Mouse (Mus musculus): Measurements from ENCODE around the gene Hist1h2af. TPM values are rescaled to one million over a fixed set of nuclear protein-coding genes. Genes with fewer than 3 reads are reported as not detected.
A peak's percentile ranks its signal among the peaks of the same experiment; 100 is the strongest.
"Not testable (repeated sequence)": the region's sequence is repeated elsewhere in the genome, so short reads cannot be mapped to it uniquely, and the experiment has no call there.

Hist1h2af gene
- polyA plus RNA-seq, 1 experiment from 2014 or later = 2.3 TPM

DNA sequence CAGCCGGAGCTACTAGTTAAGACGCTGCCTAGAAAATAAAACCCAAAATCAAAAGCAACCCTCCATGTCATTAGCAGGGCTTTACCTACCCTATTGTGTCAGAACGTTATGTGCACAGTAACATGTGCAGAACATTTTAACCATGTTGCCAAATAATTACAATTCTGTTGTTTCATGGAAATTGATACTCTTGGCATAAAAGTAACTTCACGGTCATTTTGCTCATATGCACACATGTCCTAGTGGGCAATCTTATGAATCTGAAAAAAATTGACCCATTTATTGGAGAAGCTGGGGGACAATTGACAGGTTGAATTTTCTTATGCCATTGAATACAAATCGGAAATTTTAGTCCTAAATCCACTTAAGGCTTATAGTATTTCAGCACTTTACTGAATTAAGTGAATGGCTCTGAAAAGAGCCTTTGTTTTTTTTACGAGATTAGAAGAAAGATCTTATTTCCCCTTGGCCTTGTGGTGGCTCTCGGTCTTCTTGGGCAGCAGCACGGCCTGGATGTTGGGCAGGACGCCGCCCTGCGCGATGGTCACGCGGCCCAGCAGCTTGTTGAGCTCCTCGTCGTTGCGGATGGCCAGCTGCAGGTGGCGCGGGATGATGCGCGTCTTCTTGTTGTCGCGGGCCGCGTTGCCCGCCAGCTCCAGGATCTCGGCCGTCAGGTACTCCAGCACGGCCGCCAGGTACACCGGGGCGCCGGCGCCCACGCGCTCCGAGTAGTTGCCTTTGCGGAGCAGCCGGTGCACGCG, 36.7 kb downstream of the Hist1h2af start:
- Histone ChIP-seq H3K27ac (ENCODE audit: low read depth, low read length) (peak overlapping the region; percentile 96), H3K4me2 (peak overlapping the region; percentile 75), H3K4me3 (ENCODE audit: low read depth, low read length) (peak overlapping the region; percentile 51), H3K9ac (ENCODE audit: low read depth, low read length) (peak overlapping the region; percentile 62)
- peak; percentile 5; the same call in 1 of the 2 replicates for ATAC-seq (replicated peaks; ENCODE audit: insufficient number of reproducible peaks, low FRiP score, low TSS enrichment)
- not testable (repeated sequence) for H3K27me3 ChIP-seq (ENCODE audit: control insufficient read depth, insufficient read depth, low read length); H3K9me3 ChIP-seq (replicated peaks; ENCODE audit: control insufficient read depth, low read length); H3K36me3 ChIP-seq (ENCODE audit: control insufficient read depth, insufficient read depth, low read length); H3K4me1 ChIP-seq (ENCODE audit: control insufficient read depth, insufficient read depth, low read length)
- 4% methylated on average over 23 of the region's 41 CpGs for WGBS (ENCODE audit: insufficient replicate concordance)

- 0% methylated on average over 18 of the region's 18 CpGs for WGBS (ENCODE audit: insufficient replicate concordance)
These were observed 37.4 kb downstream of the Hist1h2af start, which contains the start of the genes Hist1h2ae and Hist1h2bg for GRCm38 (mm10) chr13:23571022-23571503. TSS of gene Hist1h2ae (minus strand) at chr13:23571220. TSS of gene Hist1h2bg (plus strand) at chr13:23571396.

DNA sequence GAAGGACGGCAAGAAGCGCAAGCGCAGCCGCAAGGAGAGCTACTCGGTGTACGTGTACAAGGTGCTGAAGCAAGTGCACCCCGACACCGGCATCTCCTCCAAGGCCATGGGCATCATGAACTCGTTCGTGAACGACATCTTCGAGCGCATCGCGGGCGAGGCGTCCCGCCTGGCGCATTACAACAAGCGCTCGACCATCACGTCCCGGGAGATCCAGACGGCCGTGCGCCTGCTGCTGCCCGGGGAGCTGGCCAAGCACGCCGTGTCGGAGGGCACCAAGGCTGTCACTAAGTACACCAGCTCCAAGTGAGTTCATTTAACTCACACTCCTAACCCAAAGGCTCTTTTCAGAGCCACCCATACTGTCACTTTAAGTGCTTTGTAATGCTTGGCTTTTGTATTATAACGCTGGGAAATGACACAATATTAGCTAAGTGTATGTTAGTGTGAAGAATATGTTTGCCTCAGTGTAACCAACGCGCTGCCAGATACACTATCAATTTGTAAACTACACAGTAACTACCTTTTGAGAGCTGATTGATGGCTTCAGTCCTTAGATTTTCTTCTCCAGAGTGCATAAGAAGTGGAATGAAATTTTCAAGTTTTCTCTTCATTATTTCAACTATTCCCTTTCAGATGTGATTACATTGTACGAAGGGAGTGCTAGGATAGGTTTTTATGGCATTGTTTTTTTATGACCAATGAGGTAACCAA, 38.0 kb downstream of the Hist1h2af start:
- H3K4me3 ChIP-seq (ENCODE audit: low read depth, low read length) = peak overlapping the region; percentile 51
- H3K36me3 ChIP-seq (ENCODE audit: control insufficient read depth, insufficient read depth, low read length); H3K9me3 ChIP-seq (replicated peaks; ENCODE audit: control insufficient read depth, low read length); ATAC-seq (replicated peaks; ENCODE audit: insufficient number of reproducible peaks, low FRiP score, low TSS enrichment); H3K27me3 ChIP-seq (ENCODE audit: control insufficient read depth, insufficient read depth, low read length); H3K4me1 ChIP-seq (ENCODE audit: control insufficient read depth, insufficient read depth, low read length): not testable (repeated sequence)
- peak overlapping the region; percentile 96 for H3K27ac ChIP-seq (ENCODE audit: low read depth, low read length)
- 4% methylated on average over 10 of the region's 34 CpGs for WGBS (ENCODE audit: insufficient replicate concordance)
- peak overlapping the region; percentile 78 for H3K9ac ChIP-seq (ENCODE audit: low read depth, low read length)
- peak overlapping the region; percentile 75 for H3K4me2 ChIP-seq

More at GRCm38 (mm10) chr13:23571022-23571503, 37.4 kb downstream of the Hist1h2af start, which contains the start of the genes Hist1h2ae and Hist1h2bg:
- H3K27me3 ChIP-seq (ENCODE audit: control insufficient read depth, insufficient read depth, low read length) = no peaks in the 10 kb centered on the region
- ATAC-seq (replicated peaks; ENCODE audit: insufficient number of reproducible peaks, low FRiP score, low TSS enrichment) = peak; percentile 85
- no peaks in the 10 kb centered on the region for H3K9me3 ChIP-seq (replicated peaks; ENCODE audit: control insufficient read depth, low read length)
- peaks cover 5% of the 10 kb centered on the region; the same call in 1 of the 2 replicates for H3K4me1 ChIP-seq (ENCODE audit: control insufficient read depth, insufficient read depth, low read length)
- H3K4me2 ChIP-seq = peak within 1 kb of the TSS; percentile 75
- H3K27ac ChIP-seq (ENCODE audit: low read depth, low read length) = peak within 1 kb of the TSS; percentile 96
- H3K9ac ChIP-seq (ENCODE audit: low read depth, low read length) = peak within 1 kb of the TSS; percentile 78
- H3K36me3 ChIP-seq (ENCODE audit: control insufficient read depth, insufficient read depth, low read length) = no peaks in the 10 kb centered on the region
- peak within 1 kb of the TSS; percentile 51 for H3K4me3 ChIP-seq (ENCODE audit: low read depth, low read length)

DNA sequence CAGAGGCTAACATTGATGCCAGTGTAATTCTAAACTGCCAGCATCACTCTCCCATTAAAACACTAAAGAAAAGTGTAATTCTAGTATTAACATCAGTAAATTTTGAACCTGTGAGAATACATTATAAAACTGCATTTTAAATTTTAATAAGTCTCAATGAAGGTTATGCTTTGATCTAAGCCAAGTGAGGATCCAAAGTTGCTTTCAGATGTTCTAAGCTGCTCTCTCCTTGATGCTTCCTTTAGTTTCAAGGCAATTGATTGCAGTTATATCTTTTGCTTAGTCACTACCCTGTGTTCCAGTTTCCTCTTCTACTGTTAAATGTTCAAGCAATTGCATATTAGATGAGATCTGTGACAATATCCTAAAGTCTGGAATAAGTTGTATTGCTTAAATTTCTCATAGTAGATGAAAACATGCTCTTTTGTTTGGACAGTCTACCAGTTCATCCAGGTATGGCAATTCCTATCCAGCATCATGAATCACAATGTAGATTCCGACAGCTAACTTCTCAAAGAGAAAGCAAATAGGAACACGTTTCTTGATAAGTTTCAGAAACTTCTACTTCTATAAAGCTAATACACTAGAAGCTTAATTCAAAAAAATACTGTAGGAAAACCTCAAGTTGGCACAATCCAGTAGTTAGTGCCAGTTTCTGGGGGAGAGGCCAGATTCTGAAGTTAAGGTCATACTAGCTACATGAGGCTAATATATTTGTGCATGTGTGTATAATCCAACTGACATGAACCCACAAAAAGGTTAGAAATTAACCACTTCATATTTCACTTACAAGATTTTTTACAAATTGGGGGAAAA, 38.7 kb downstream of the Hist1h2af start:
- Histone ChIP-seq H3K9me3 (replicated peaks; ENCODE audit: control insufficient read depth, low read length) (no peaks in the 10 kb centered on the region), H3K4me2 (peak overlapping the region; percentile 75), H3K36me3 (ENCODE audit: control insufficient read depth, insufficient read depth, low read length) (no peaks in the 10 kb centered on the region), H3K4me3 (ENCODE audit: low read depth, low read length) (peak overlapping the region; percentile 51), H3K4me1 (ENCODE audit: control insufficient read depth, insufficient read depth, low read length) (peaks cover 10% of the 10 kb centered on the region), H3K27me3 (ENCODE audit: control insufficient read depth, insufficient read depth, low read length) (no peaks in the 10 kb centered on the region), H3K9ac (ENCODE audit: low read depth, low read length) (peak overlapping the region; percentile 78; the same call in 1 of the 2 replicates), H3K27ac (ENCODE audit: low read depth, low read length) (peak overlapping the region; percentile 96)
- ATAC-seq (replicated peaks; ENCODE audit: insufficient number of reproducible peaks, low FRiP score, low TSS enrichment) = no peak
- 40% methylated on average over 2 of the region's 2 CpGs for WGBS (ENCODE audit: insufficient replicate concordance)

GRCm38 (mm10) chr13:23573034-23573897, 39.6 kb downstream of the Hist1h2af start:
- Histone ChIP-seq H3K4me1 (ENCODE audit: control insufficient read depth, insufficient read depth, low read length) (peaks cover 10% of the 10 kb centered on the region), H3K27ac (ENCODE audit: low read depth, low read length) (peak overlapping the region; percentile 96), H3K4me2 (peak overlapping the region; percentile 75), H3K9ac (ENCODE audit: low read depth, low read length) (peak overlapping the region; percentile 76), H3K4me3 (ENCODE audit: low read depth, low read length) (peak overlapping the region; percentile 51)
- not testable (repeated sequence) for H3K9me3 ChIP-seq (replicated peaks; ENCODE audit: control insufficient read depth, low read length); H3K36me3 ChIP-seq (ENCODE audit: control insufficient read depth, insufficient read depth, low read length); H3K27me3 ChIP-seq (ENCODE audit: control insufficient read depth, insufficient read depth, low read length); ATAC-seq (replicated peaks; ENCODE audit: insufficient number of reproducible peaks, low FRiP score, low TSS enrichment)
- 13% methylated on average over 17 of the region's 20 CpGs for WGBS (ENCODE audit: insufficient replicate concordance)

DNA sequence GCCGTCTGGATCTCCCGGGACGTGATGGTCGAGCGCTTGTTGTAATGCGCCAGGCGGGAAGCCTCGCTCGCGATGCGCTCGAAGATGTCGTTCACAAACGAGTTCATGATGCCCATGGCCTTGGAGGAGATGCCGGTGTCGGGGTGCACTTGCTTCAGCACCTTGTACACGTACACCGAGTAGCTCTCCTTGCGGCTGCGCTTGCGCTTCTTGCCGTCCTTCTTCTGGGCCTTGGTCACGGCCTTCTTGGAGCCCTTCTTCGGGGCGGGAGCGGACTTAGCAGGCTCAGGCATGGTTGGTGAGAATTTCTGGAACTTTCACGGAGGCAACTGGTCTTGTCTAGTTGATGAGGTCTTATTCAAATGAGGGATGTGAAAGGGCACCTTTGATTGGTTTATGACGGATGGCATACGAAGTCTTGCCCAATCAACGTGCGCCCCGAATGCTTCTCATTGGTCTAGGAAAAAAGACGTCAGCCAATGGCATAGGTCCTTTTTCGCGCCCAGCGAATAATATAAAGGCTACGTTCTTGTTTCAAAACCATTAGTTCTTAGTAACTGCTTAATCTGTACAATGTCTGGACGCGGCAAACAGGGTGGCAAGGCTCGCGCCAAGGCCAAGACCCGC, 40.3 kb downstream of the Hist1h2af start, which contains the start of the genes Hist1h2bf and Hist1h2ad:
Hist1h2bf (minus strand) TSS at position 299 of the 627 bp plus-strand sequence.
Hist1h2ad (plus strand) TSS at position 484 of the 627 bp plus-strand sequence.
- Histone ChIP-seq H3K9ac (ENCODE audit: low read depth, low read length) (peak within 1 kb of the TSS; percentile 76), H3K4me2 (peak within 1 kb of the TSS; percentile 75), H3K4me3 (ENCODE audit: low read depth, low read length) (peak within 1 kb of the TSS; percentile 45), H3K27ac (ENCODE audit: low read depth, low read length) (peak within 1 kb of the TSS; percentile 96), H3K4me1 (ENCODE audit: control insufficient read depth, insufficient read depth, low read length) (peaks cover 10% of the 10 kb centered on the region)
- peak; percentile 90 for ATAC-seq (replicated peaks; ENCODE audit: insufficient number of reproducible peaks, low FRiP score, low TSS enrichment)
- H3K36me3 ChIP-seq (ENCODE audit: control insufficient read depth, insufficient read depth, low read length); H3K9me3 ChIP-seq (replicated peaks; ENCODE audit: control insufficient read depth, low read length); H3K27me3 ChIP-seq (ENCODE audit: control insufficient read depth, insufficient read depth, low read length): not testable (repeated sequence)
- WGBS (ENCODE audit: insufficient replicate concordance) = under 1% methylated on average over 30 of the region's 42 CpGs

DNA sequence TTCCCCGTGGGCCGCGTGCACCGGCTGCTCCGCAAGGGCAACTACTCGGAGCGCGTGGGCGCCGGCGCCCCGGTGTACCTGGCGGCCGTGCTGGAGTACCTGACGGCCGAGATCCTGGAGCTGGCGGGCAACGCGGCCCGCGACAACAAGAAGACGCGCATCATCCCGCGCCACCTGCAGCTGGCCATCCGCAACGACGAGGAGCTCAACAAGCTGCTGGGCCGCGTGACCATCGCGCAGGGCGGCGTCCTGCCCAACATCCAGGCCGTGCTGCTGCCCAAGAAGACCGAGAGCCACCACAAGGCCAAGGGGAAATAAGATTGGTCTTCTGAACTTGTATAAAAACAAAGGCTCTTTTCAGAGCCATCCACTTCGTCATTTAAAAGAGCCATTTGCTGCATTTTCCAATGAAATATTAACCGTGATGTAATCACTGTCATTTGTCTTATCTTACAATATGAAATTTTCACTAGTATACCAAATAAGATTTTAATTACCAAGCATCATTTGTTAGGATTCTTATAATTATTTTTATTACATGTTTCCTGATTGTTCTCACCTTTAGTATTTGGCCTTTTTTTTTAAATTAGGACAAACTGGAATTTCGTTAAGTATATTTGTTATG, 41.0 kb downstream of the Hist1h2af start:
- 5% methylated on average over 5 of the region's 39 CpGs for WGBS (ENCODE audit: insufficient replicate concordance)
- Histone ChIP-seq H3K27ac (ENCODE audit: low read depth, low read length) (peak overlapping the region; percentile 96), H3K9ac (ENCODE audit: low read depth, low read length) (peak overlapping the region; percentile 59; the same call in 1 of the 2 replicates), H3K4me2 (peak overlapping the region; percentile 75), H3K4me1 (ENCODE audit: control insufficient read depth, insufficient read depth, low read length) (peaks cover 10% of the 10 kb centered on the region), H3K4me3 (ENCODE audit: low read depth, low read length) (peak overlapping the region; percentile 25)
- not testable (repeated sequence) for H3K36me3 ChIP-seq (ENCODE audit: control insufficient read depth, insufficient read depth, low read length); ATAC-seq (replicated peaks; ENCODE audit: insufficient number of reproducible peaks, low FRiP score, low TSS enrichment); H3K27me3 ChIP-seq (ENCODE audit: control insufficient read depth, insufficient read depth, low read length); H3K9me3 ChIP-seq (replicated peaks; ENCODE audit: control insufficient read depth, low read length)
